19 mouse cellular contexts compared by ENCODE assay signal in genomic region chr2:70217800-70218199, GRCm38 (mm10).
DNase-seq lines count a peak whose midpoint lies in the region; ATAC-seq and TF ChIP-seq lines count a peak whose summit lies in the region.
"Had no signal": no experiment of that assay in that cellular context is flagged by ENCODE, and none has a peak within 500 bp of the region (broad histone marks: within the 10 kb centered on the region; RNA-seq: fewer than 3 reads in every experiment).

No protein-coding gene starts in this region.

- DNase-seq in liver, postnatal 0 days: no peak
- DNase-seq in urinary bladder, postnatal 14 days (ENCODE audit: low spot score): no peak
- DNase-seq: adrenal gland, adult 2 months; gastrocnemius, adult 2 months; heart, postnatal 14 days; kidney, adult 2 months; kidney, postnatal 25 days; lung, adult 2 months; retina, postnatal 1 day; right cerebral cortex, postnatal 4 days had no signal

- 0 out of 2 replicates have a peak overlapping the region, but pooled peaks have one; percentile 24 for H3K27ac ChIP-seq in forebrain, embryonic 15.5 days (replicated peaks)
- no peak overlapping the region for H3K27ac ChIP-seq in forebrain, embryonic 16.5 days (ENCODE audit: low read length)
- no peak overlapping the region for H3K27ac ChIP-seq in intestine, postnatal 0 days (ENCODE audit: low read depth, low read length)
- H3K27ac ChIP-seq in intestine, embryonic 16.5 days (ENCODE audit: low read length): no peak overlapping the region
- peak overlapping the region; percentile 40; the same call in 1 of the 2 replicates for H3K27ac ChIP-seq in midbrain, embryonic 13.5 days
- no peak overlapping the region for H3K27ac ChIP-seq in midbrain, embryonic 16.5 days (ENCODE audit: low read length)
- H3K27ac ChIP-seq in liver, postnatal 0 days (ENCODE audit: low read depth): no peak overlapping the region
- H3K27ac ChIP-seq: embryonic facial prominence, embryonic 15.5 days; gastrocnemius, adult 2 months had no signal

- H3K4me3 ChIP-seq in forebrain, embryonic 15.5 days: no peak overlapping the region
- H3K4me3 ChIP-seq in forebrain, embryonic 16.5 days (replicated peaks; ENCODE audit: low read length): no peak overlapping the region
- no peak overlapping the region for H3K4me3 ChIP-seq in intestine, postnatal 0 days (ENCODE audit: low read depth, low read length)
- no peak overlapping the region for H3K4me3 ChIP-seq in intestine, embryonic 16.5 days (ENCODE audit: low read length)
- no peak overlapping the region for H3K4me3 ChIP-seq in midbrain, embryonic 13.5 days (replicated peaks)
- no peak overlapping the region for H3K4me3 ChIP-seq in midbrain, embryonic 16.5 days (ENCODE audit: low read depth, low read length)
- H3K4me3 ChIP-seq in liver, postnatal 0 days (ENCODE audit: low read depth, low read length): no peak overlapping the region
- H3K4me3 ChIP-seq: embryonic facial prominence, embryonic 15.5 days; gastrocnemius, adult 2 months; heart, embryonic 12.5 days had no signal

- TF ChIP-seq CTCF in intestine, postnatal 0 days (IDR thresholded peaks at IDR 0.05; ENCODE audit: low read depth): 0 out of 2 replicates have a peak, but pooled peaks have one; percentile 8
- no peak for TF ChIP-seq CTCF in liver, postnatal 0 days (IDR thresholded peaks at IDR 0.05; ENCODE audit: low read depth)

- no peaks in the 10 kb centered on the region for H3K9me3 ChIP-seq in forebrain, embryonic 15.5 days
- H3K9me3 ChIP-seq in forebrain, embryonic 16.5 days (ENCODE audit: control insufficient read depth, low read length): no peaks in the 10 kb centered on the region
- H3K9me3 ChIP-seq in intestine, postnatal 0 days (ENCODE audit: control insufficient read depth): no peaks in the 10 kb centered on the region
- no peaks in the 10 kb centered on the region for H3K9me3 ChIP-seq in intestine, embryonic 16.5 days (ENCODE audit: control insufficient read depth, low read length)
- no peaks in the 10 kb centered on the region for H3K9me3 ChIP-seq in midbrain, embryonic 13.5 days
- no peaks in the 10 kb centered on the region for H3K9me3 ChIP-seq in midbrain, embryonic 16.5 days (replicated peaks; ENCODE audit: control insufficient read depth, low read length, poor library complexity, severe bottlenecking)
- H3K9me3 ChIP-seq in liver, postnatal 0 days (ENCODE audit: low read length): no peaks in the 10 kb centered on the region
- H3K9me3 ChIP-seq: embryonic facial prominence, embryonic 15.5 days; heart, embryonic 12.5 days had no signal

- no peak for ATAC-seq in forebrain, embryonic 15.5 days (replicated peaks)
- no peak for ATAC-seq in forebrain, embryonic 16.5 days
- ATAC-seq in intestine, postnatal 0 days: no peak
- no peak for ATAC-seq in intestine, embryonic 16.5 days
- ATAC-seq in midbrain, embryonic 13.5 days: no peak
- no peak for ATAC-seq in midbrain, embryonic 16.5 days
- ATAC-seq in liver, postnatal 0 days: no peak

- TF ChIP-seq EP300 in liver, postnatal 0 days (IDR thresholded peaks at IDR 0.05; ENCODE audit: low read depth): no peak

- H3K36me3 ChIP-seq in forebrain, embryonic 15.5 days: no peaks in the 10 kb centered on the region
- no peaks in the 10 kb centered on the region for H3K36me3 ChIP-seq in forebrain, embryonic 16.5 days (ENCODE audit: control insufficient read depth, insufficient read depth)
- H3K36me3 ChIP-seq in intestine, postnatal 0 days (ENCODE audit: control insufficient read depth, insufficient read depth): no peaks in the 10 kb centered on the region
- H3K36me3 ChIP-seq in intestine, embryonic 16.5 days (ENCODE audit: control insufficient read depth, insufficient read depth, low read length): no peaks in the 10 kb centered on the region
- H3K36me3 ChIP-seq in midbrain, embryonic 13.5 days: no peaks in the 10 kb centered on the region
- H3K36me3 ChIP-seq in midbrain, embryonic 16.5 days (ENCODE audit: control insufficient read depth, insufficient read depth, low read length): no peaks in the 10 kb centered on the region
- no peaks in the 10 kb centered on the region for H3K36me3 ChIP-seq in liver, postnatal 0 days (replicated peaks; ENCODE audit: insufficient read depth, low read length)
- H3K36me3 ChIP-seq: embryonic facial prominence, embryonic 15.5 days; heart, embryonic 12.5 days had no signal

- no peaks in the 10 kb centered on the region for H3K27me3 ChIP-seq in forebrain, embryonic 15.5 days
- H3K27me3 ChIP-seq in forebrain, embryonic 16.5 days (replicated peaks; ENCODE audit: control insufficient read depth, insufficient read depth, low read length): no peaks in the 10 kb centered on the region
- H3K27me3 ChIP-seq in intestine, postnatal 0 days (replicated peaks; ENCODE audit: control insufficient read depth, insufficient read depth, low read length): no peaks in the 10 kb centered on the region
- H3K27me3 ChIP-seq in intestine, embryonic 16.5 days (replicated peaks; ENCODE audit: control insufficient read depth, insufficient read depth, low read length): 0 out of 2 replicates have a peak, but pooled peaks cover 2% of the 10 kb centered on the region
- H3K27me3 ChIP-seq in midbrain, embryonic 13.5 days: 0 out of 2 replicates have a peak, but pooled peaks cover 8% of the 10 kb centered on the region
- H3K27me3 ChIP-seq in midbrain, embryonic 16.5 days (ENCODE audit: control insufficient read depth, insufficient read depth, low read depth, low read length): no peaks in the 10 kb centered on the region
- H3K27me3 ChIP-seq in liver, postnatal 0 days (ENCODE audit: insufficient read depth, low read length): no peaks in the 10 kb centered on the region

- WGBS in forebrain, embryonic 15.5 days: 71% methylated on average over 3 of the region's 3 CpGs
- WGBS in forebrain, embryonic 16.5 days: 73% methylated on average over 3 of the region's 3 CpGs
- WGBS in intestine, postnatal 0 days: 72% methylated on average over 3 of the region's 3 CpGs
- WGBS in intestine, embryonic 16.5 days: 74% methylated on average over 3 of the region's 3 CpGs
- WGBS in midbrain, embryonic 13.5 days: 86% methylated on average over 3 of the region's 3 CpGs
- 82% methylated on average over 3 of the region's 3 CpGs for WGBS in midbrain, embryonic 16.5 days
- WGBS in liver, postnatal 0 days (ENCODE audit: insufficient replicate concordance): 64% methylated on average over 3 of the region's 3 CpGs

- no peak overlapping the region for H3K9ac ChIP-seq in forebrain, embryonic 15.5 days (replicated peaks)
- no peak overlapping the region for H3K9ac ChIP-seq in forebrain, embryonic 16.5 days (replicated peaks; ENCODE audit: low read depth, low read length)
- no peak overlapping the region for H3K9ac ChIP-seq in intestine, postnatal 0 days (ENCODE audit: low read depth, low read length)
- no peak overlapping the region for H3K9ac ChIP-seq in intestine, embryonic 16.5 days (ENCODE audit: low read depth, low read length)
- no peak overlapping the region for H3K9ac ChIP-seq in midbrain, embryonic 13.5 days (replicated peaks)
- H3K9ac ChIP-seq in midbrain, embryonic 16.5 days (ENCODE audit: low read depth, low read length): no peak overlapping the region
- no peak overlapping the region for H3K9ac ChIP-seq in liver, postnatal 0 days (replicated peaks)
- H3K9ac ChIP-seq: embryonic facial prominence, embryonic 15.5 days; heart, embryonic 12.5 days had no signal

- H3K4me1 ChIP-seq in forebrain, embryonic 15.5 days: peaks cover 8% of the 10 kb centered on the region; the same call in 1 of the 2 replicates
- H3K4me1 ChIP-seq in forebrain, embryonic 16.5 days (replicated peaks; ENCODE audit: control insufficient read depth, insufficient read depth, low read length): peaks cover 8% of the 10 kb centered on the region
- no peaks in the 10 kb centered on the region for H3K4me1 ChIP-seq in intestine, postnatal 0 days (replicated peaks; ENCODE audit: control insufficient read depth, insufficient read depth, low read length)
- no peaks in the 10 kb centered on the region for H3K4me1 ChIP-seq in intestine, embryonic 16.5 days (ENCODE audit: control insufficient read depth, insufficient read depth, low read length)
- peaks cover 9% of the 10 kb centered on the region for H3K4me1 ChIP-seq in midbrain, embryonic 13.5 days (replicated peaks)
- peaks cover 9% of the 10 kb centered on the region for H3K4me1 ChIP-seq in midbrain, embryonic 16.5 days (ENCODE audit: control insufficient read depth, insufficient read depth, low read length)
- H3K4me1 ChIP-seq in liver, postnatal 0 days (ENCODE audit: insufficient read depth): no peaks in the 10 kb centered on the region
- H3K4me1 ChIP-seq: embryonic facial prominence, embryonic 15.5 days; heart, embryonic 12.5 days had no signal

- H3K4me2 ChIP-seq in forebrain, embryonic 15.5 days (replicated peaks): no peak overlapping the region
- H3K4me2 ChIP-seq in forebrain, embryonic 16.5 days (ENCODE audit: low read length): no peak overlapping the region
- H3K4me2 ChIP-seq in intestine, postnatal 0 days (replicated peaks; ENCODE audit: low read depth): no peak overlapping the region
- H3K4me2 ChIP-seq in intestine, embryonic 16.5 days (ENCODE audit: low read depth, low read length): no peak overlapping the region
- no peak overlapping the region for H3K4me2 ChIP-seq in midbrain, embryonic 13.5 days (replicated peaks)
- H3K4me2 ChIP-seq in midbrain, embryonic 16.5 days (ENCODE audit: low read length): no peak overlapping the region
- no peak overlapping the region for H3K4me2 ChIP-seq in liver, postnatal 0 days (ENCODE audit: low read depth, low read length)
- H3K4me2 ChIP-seq: embryonic facial prominence, embryonic 15.5 days; heart, embryonic 12.5 days; liver, embryonic 11.5 days had no signal

Comparison
In these comparisons a context has a peak if more than half of its experiments do, and no peak if none do; other contexts are left out.
1. H3K27ac ChIP-seq: peak in forebrain, embryonic 15.5 days (single experiment) and midbrain, embryonic 13.5 days (single experiment); none in forebrain, embryonic 16.5 days (single experiment), intestine, postnatal 0 days (single experiment), intestine, embryonic 16.5 days (single experiment), midbrain, embryonic 16.5 days (single experiment) and liver, postnatal 0 days (single experiment).